Mouse (Mus musculus) limb, embryonic 14.5 days (tissue): Measurements from ENCODE around the gene Olfr692. TPM values are rescaled to one million over a fixed set of nuclear protein-coding genes. Genes with fewer than 3 reads are reported as not detected.
A peak's percentile ranks its signal among the peaks of the same experiment; 100 is the strongest.

Source experiments
- ATAC-seq: fragments of 200-750 bp; cut with Nextera tagmentation; 2 replicates; pipeline ENCODE4 v1.8.0; 2017; ENCODE audit warnings: low read depth, moderate number of reproducible peaks, moderate TSS enrichment; ENCODE audit not compliant: low FRiP score
- DNase-seq: peaks from one replicate; pipeline ENCODE4 v3.0.0-alpha.2; 2015; ENCODE audit warnings: low spot score
- H3K27ac ChIP-seq: fragments of 300-500 bp; sonication (generic); replicated peaks from 2 replicates; pipeline ENCODE4 v1.5.1; 2014; ENCODE audit warnings: low read depth, mild to moderate bottlenecking, low read length, moderate library complexity, mixed read lengths
- H3K27me3 ChIP-seq: fragments of 300-500 bp; sonication (generic); 2 replicates; pipeline ENCODE4 v1.6.1; 2014; ENCODE audit warnings: low read length, mixed read lengths; ENCODE audit not compliant: control insufficient read depth, insufficient read depth
- H3K36me3 ChIP-seq: fragments of 300-500 bp; sonication (generic); 2 replicates; pipeline ENCODE4 v1.6.1; 2014; ENCODE audit warnings: mild to moderate bottlenecking, low read length, moderate library complexity, mixed read lengths; ENCODE audit not compliant: control insufficient read depth, insufficient read depth
- H3K4me1 ChIP-seq: fragments of 300-500 bp; sonication (generic); 2 replicates; pipeline ENCODE4 v1.6.1; 2014; ENCODE audit warnings: antibody characterized with exemption, low read length, mixed read lengths; ENCODE audit not compliant: control insufficient read depth, insufficient read depth
- H3K4me2 ChIP-seq: fragments of 300-500 bp; sonication (generic); replicated peaks from 2 replicates; pipeline ENCODE4 v1.6.1; 2014; ENCODE audit warnings: low read depth, mild to moderate bottlenecking, low read length, moderate library complexity; ENCODE audit not compliant: severe bottlenecking
- H3K4me3 ChIP-seq: fragments of 300-500 bp; sonication (generic); replicated peaks from 2 replicates; pipeline ENCODE4 v1.5.1; 2014; ENCODE audit warnings: low read length
- H3K9ac ChIP-seq: fragments of 300-500 bp; sonication (generic); 2 replicates; pipeline ENCODE4 v1.6.1; 2014; ENCODE audit warnings: mild to moderate bottlenecking, low read depth, low read length, moderate library complexity; ENCODE audit not compliant: severe bottlenecking
- H3K9me3 ChIP-seq: fragments of 300-500 bp; sonication (generic); 2 replicates; pipeline ENCODE4 v1.6.1; 2016; ENCODE audit warnings: low read length; ENCODE audit not compliant: control insufficient read depth
- POLR2A ChIP-seq: fragments of 200-500 bp; IDR thresholded peaks from 2 replicates; pipeline ENCODE4 v1.8.0; 2012; ENCODE audit warnings: inconsistent platforms, mild to moderate bottlenecking, moderate library complexity, borderline replicate concordance; ENCODE audit not compliant: insufficient read depth, insufficient read length; ENCODE audit errors: extremely low read depth
- WGBS: fragments of 180-500 bp; shearing (Covaris S2); extraction: QIAGEN DNeasy Blood & Tissue Kit; methylation state at CpG from one replicate; pipeline ENCODE4 v1.1.7; 2014; 5-methylcytosine and 5-hydroxymethylcytosine counted together
- polyA plus RNA-seq, 2 experiments: library from polyadenylated mRNA; depleted of rRNA in 1 of 2; stranded (reverse) in 1 of 2; unstranded in 1 of 2; fragments of >200 nt; fragmentation: Nextera tagmentation in 1 of 2; extraction: Ambion mirVana in 1 of 2; gene quantifications; 2 replicates each; pipeline versions ENCODE4 v1.2.1 to v1.2.3; 2012 to 2014

Gene Olfr692
- polyA plus RNA-seq, 2 experiments, result not detected

GRCm38 (mm10) chr7:105395131-105395820, 27.2 kb downstream of the Olfr692 start:
- H3K36me3 ChIP-seq, result peaks cover 23% of the 10 kb centered on the region
- DNase-seq (no peak), ATAC-seq (no peak)
- peaks cover 5% of the 10 kb centered on the region; the same call in 1 of the 2 replicates for H3K4me1 ChIP-seq
- no peak overlapping the region for H3K27ac ChIP-seq
- H3K27me3 ChIP-seq, result no peaks in the 10 kb centered on the region
- no peak overlapping the region for H3K9ac ChIP-seq
- no peak overlapping the region for H3K4me3 ChIP-seq
- no peak overlapping the region for H3K4me2 ChIP-seq
- no peak for TF ChIP-seq POLR2A
- no peaks in the 10 kb centered on the region for H3K9me3 ChIP-seq

GRCm38 (mm10) chr7:105396126-105396525, 28.1 kb downstream of the Olfr692 start:
- H3K4me2 ChIP-seq, result no peak overlapping the region
- no peak for ATAC-seq
- no peaks in the 10 kb centered on the region for H3K27me3 ChIP-seq
- no peaks in the 10 kb centered on the region for H3K9me3 ChIP-seq
- H3K4me1 ChIP-seq, result peaks cover 5% of the 10 kb centered on the region; the same call in 1 of the 2 replicates
- no peak overlapping the region for H3K27ac ChIP-seq
- H3K4me3 ChIP-seq, result no peak overlapping the region
- peaks cover 22% of the 10 kb centered on the region for H3K36me3 ChIP-seq
- no peak for DNase-seq
- no peak overlapping the region for H3K9ac ChIP-seq
- TF ChIP-seq POLR2A, result no peak

GRCm38 (mm10) chr7:105399058-105399934, 31.3 kb downstream of the Olfr692 start:
- WGBS, result under 1% methylated on average over 25 of the region's 25 CpGs
- Histone ChIP-seq H3K4me1 (peaks cover 5% of the 10 kb centered on the region; the same call in 1 of the 2 replicates), H3K4me3 (peak overlapping the region; percentile 87), H3K36me3 (peaks cover 7% of the 10 kb centered on the region; the same call in 1 of the 2 replicates), H3K27me3 (no peaks in the 10 kb centered on the region), H3K4me2 (peak overlapping the region; percentile 57), H3K9ac (peak overlapping the region; percentile 79), H3K9me3 (no peaks in the 10 kb centered on the region), H3K27ac (peak overlapping the region; percentile 35; the same call in 1 of the 2 replicates)
- no peak for DNase-seq
- ATAC-seq, result no peak; the same call in 1 of the 2 replicates
- TF ChIP-seq POLR2A, result 0 out of 2 replicates have a peak, but pooled peaks have one; percentile 77

GRCm38 (mm10) chr7:105399935-105400624, 32.0 kb downstream of the Olfr692 start, which contains the start of gene Fam160a2:
Gene Fam160a2 (minus strand): TSS chr7:105400054.
- no peak for TF ChIP-seq POLR2A
- Histone ChIP-seq H3K4me3 (peak within 1 kb of the TSS; percentile 87), H3K9ac (peak within 1 kb of the TSS; percentile 79), H3K9me3 (no peaks in the 10 kb centered on the region), H3K4me1 (peaks cover 5% of the 10 kb centered on the region; the same call in 1 of the 2 replicates), H3K27ac (peak within 1 kb of the TSS; percentile 79), H3K4me2 (peak within 1 kb of the TSS; percentile 57), H3K36me3 (peaks cover 7% of the 10 kb centered on the region; the same call in 1 of the 2 replicates), H3K27me3 (no peaks in the 10 kb centered on the region)
- WGBS, result under 1% methylated on average over 53 of the region's 55 CpGs
- DNase-seq (peak; percentile 98), ATAC-seq (peak; percentile 97)

- Histone ChIP-seq H3K36me3 (no peaks in the 10 kb centered on the region), H3K4me2 (no peak within 1 kb of the TSS), H3K27me3 (no peaks in the 10 kb centered on the region), H3K27ac (no peak within 1 kb of the TSS), H3K4me1 (no peaks in the 10 kb centered on the region), H3K4me3 (no peak within 1 kb of the TSS), H3K9ac (no peak within 1 kb of the TSS), H3K9me3 (no peaks in the 10 kb centered on the region)
- 46% methylated on average over 5 of the region's 5 CpGs for WGBS
- ATAC-seq (no peak), DNase-seq (no peak)
- no peak for TF ChIP-seq POLR2A
Observed at GRCm38 (mm10) chr7:105404268-105404667, 36.2 kb downstream of the Olfr692 start, which contains the start of gene Cnga4. Gene Cnga4 (plus strand): TSS chr7:105404568.
